Mouse (Mus musculus): ENCODE results near the gene Atp6v0e2. TPM values are rescaled to one million over a fixed set of nuclear protein-coding genes. Genes with fewer than 3 reads are reported as not detected.
A peak's percentile ranks its signal among the peaks of the same experiment; 100 is the strongest.

Gene Atp6v0e2
- polyA plus RNA-seq, 1 experiment from 2014 or later = 20.0 TPM

DNA sequence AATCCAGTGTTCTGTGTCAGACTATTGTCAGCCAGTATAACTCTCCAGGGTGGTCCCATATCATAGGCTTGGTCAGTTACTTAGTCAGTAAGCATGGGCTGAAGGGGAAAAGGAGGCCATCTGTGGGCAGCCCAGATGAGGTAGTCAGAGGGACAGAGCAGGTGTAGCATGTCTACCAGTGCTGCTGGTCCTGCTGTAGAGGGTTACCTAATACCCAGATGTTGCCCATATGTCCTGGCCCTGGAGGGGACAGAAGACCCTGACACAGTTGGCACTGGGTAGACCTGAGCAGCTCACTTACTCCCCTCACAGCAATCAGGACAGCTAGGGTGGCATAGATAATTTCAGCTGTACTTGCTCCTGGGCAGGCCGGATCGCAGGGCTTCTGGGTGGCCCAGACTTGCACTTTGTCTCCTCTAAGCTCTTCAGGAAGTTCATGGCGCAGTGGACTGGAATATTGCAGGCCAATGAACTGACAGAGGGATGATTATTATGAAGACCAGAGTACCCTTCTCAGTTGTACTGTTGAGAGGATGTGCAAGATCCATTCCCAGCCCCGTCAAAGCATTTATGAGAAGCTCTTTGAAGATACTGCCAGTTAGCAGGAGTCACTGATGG is 28.4 kb downstream of the Atp6v0e2 start:
- WGBS = 73% methylated on average over 4 of the region's 4 CpGs
- no peaks in the 10 kb centered on the region for H3K36me3 ChIP-seq (ENCODE audit: control insufficient read depth, insufficient read depth)
- no peaks in the 10 kb centered on the region for H3K27me3 ChIP-seq (ENCODE audit: control insufficient read depth, insufficient read depth, low read length)
- H3K9me3 ChIP-seq (replicated peaks; ENCODE audit: control insufficient read depth, low read length) = no peaks in the 10 kb centered on the region
- H3K27ac ChIP-seq (ENCODE audit: low read length) = peak overlapping the region; percentile 43
- ATAC-seq (replicated peaks; ENCODE audit: extremely low read depth, insufficient read depth, low FRiP score) = no peak
- no peak overlapping the region for H3K4me2 ChIP-seq (ENCODE audit: low read depth, low read length)
- no peak overlapping the region for H3K9ac ChIP-seq (ENCODE audit: low read length)
- no peak overlapping the region for H3K4me3 ChIP-seq (ENCODE audit: low read length)
- H3K4me1 ChIP-seq (ENCODE audit: control insufficient read depth, insufficient read depth, low read length) = peaks cover 34% of the 10 kb centered on the region

- Histone ChIP-seq H3K4me3 (ENCODE audit: low read length) (no peak overlapping the region), H3K36me3 (ENCODE audit: control insufficient read depth, insufficient read depth) (no peaks in the 10 kb centered on the region), H3K4me1 (ENCODE audit: control insufficient read depth, insufficient read depth, low read length) (peaks cover 34% of the 10 kb centered on the region), H3K27ac (ENCODE audit: low read length) (peak overlapping the region; percentile 43), H3K9me3 (replicated peaks; ENCODE audit: control insufficient read depth, low read length) (no peaks in the 10 kb centered on the region), H3K27me3 (ENCODE audit: control insufficient read depth, insufficient read depth, low read length) (no peaks in the 10 kb centered on the region), H3K9ac (ENCODE audit: low read length) (no peak overlapping the region), H3K4me2 (ENCODE audit: low read depth, low read length) (no peak overlapping the region)
- ATAC-seq (replicated peaks; ENCODE audit: extremely low read depth, insufficient read depth, low FRiP score) = peak; percentile 53
- 6% methylated on average over 5 of the region's 5 CpGs for WGBS
Measured at GRCm38 (mm10) chr6:48566312-48566711, 28.9 kb downstream of the Atp6v0e2 start.

DNA sequence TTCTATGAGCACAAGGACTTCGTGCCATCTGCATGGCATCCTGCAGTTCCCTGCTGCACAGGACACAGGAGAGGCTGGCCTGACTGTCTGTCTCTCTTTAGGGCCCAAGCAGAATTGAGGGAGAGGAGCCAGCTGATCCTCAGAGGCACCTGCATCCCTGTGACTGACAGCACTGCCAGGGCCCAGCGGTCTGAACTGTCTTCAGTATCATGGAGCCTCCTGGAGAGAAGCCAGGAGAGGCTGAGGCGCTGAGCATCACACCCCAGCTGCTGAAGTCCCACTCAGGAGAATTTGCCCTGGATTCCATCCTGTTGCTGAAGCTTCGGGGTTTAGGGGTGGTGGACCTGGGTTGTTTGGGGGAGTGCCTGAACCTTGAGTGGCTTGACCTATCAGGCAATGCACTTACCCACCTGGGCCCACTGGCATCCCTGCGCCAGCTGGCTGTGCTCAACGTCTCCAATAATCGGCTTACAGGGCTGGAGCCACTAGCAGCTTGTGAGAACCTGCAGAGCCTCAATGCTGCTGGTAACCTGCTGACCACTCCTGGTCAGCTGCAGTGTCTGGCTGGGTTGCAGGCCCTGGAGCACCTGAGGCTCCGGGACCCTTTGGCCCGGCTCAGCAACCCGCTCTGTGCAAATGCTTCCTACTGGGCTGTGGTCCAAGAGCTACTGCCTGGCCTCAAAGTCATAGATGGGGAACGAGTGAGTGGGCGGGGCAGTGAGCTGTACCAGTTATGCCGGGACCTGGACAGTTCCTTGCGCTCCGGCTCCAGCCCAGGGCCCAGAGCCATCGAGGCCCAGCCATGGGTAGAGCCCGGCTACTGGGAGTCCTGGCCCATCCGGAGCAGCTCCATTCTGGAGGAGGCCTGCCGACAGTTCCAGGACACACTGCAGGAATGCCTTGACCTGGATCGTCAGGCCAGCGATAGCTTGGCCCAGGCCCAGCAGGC is 30.9 kb downstream of the Atp6v0e2 start:
- peaks cover 43% of the 10 kb centered on the region for H3K4me1 ChIP-seq (ENCODE audit: control insufficient read depth, insufficient read depth, low read length)
- peak overlapping the region; percentile 59 for H3K4me2 ChIP-seq (ENCODE audit: low read depth, low read length)
- H3K27ac ChIP-seq (ENCODE audit: low read length) = peak overlapping the region; percentile 84
- H3K4me3 ChIP-seq (ENCODE audit: low read length) = peak overlapping the region; percentile 30
- H3K36me3 ChIP-seq (ENCODE audit: control insufficient read depth, insufficient read depth) = no peaks in the 10 kb centered on the region
- WGBS = 28% methylated on average over 21 of the region's 21 CpGs
- H3K9me3 ChIP-seq (replicated peaks; ENCODE audit: control insufficient read depth, low read length) = no peaks in the 10 kb centered on the region
- peak; percentile 79 for ATAC-seq (replicated peaks; ENCODE audit: extremely low read depth, insufficient read depth, low FRiP score)
- peak overlapping the region; percentile 64 for H3K9ac ChIP-seq (ENCODE audit: low read length)
- H3K27me3 ChIP-seq (ENCODE audit: control insufficient read depth, insufficient read depth, low read length) = no peaks in the 10 kb centered on the region

DNA sequence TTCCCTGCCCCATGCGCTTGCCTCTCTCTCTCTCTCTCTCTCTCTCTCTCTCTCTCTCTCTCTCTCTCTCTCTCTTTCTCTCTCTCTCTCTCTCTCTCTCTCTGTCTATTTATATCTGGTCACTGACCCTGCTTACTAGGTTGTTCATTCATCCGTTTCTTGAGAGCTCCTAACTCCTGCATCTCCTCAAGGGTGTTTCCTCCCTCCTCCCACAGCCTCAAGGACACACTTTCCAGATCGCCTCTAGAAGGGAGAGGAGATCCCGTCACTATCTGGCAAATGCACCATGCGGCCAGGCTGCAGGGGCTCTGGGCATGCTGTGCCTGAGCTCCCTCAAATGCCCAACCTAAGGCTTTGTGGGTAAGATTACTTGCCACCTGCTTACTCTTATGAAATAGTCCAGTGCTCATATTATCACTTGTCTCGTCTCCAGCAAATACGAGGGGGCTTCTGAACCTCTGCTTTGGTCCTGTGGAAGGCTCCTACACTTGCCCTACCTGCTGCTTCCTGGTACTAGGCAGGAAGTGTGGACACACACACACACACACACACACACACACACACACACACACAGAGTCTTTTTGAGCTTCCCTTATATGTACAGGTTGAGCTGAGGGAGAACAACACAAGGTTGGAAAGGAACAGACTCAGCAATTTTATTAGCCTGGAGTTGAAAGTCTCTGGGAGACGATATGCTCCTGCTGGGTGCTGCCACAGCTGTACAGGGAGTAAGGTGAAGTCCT is 31.8 kb downstream of the Atp6v0e2 start:
- Histone ChIP-seq H3K4me1 (ENCODE audit: control insufficient read depth, insufficient read depth, low read length) (peaks cover 44% of the 10 kb centered on the region), H3K27ac (ENCODE audit: low read length) (peak overlapping the region; percentile 84), H3K36me3 (ENCODE audit: control insufficient read depth, insufficient read depth) (no peaks in the 10 kb centered on the region), H3K27me3 (ENCODE audit: control insufficient read depth, insufficient read depth, low read length) (no peaks in the 10 kb centered on the region), H3K9me3 (replicated peaks; ENCODE audit: control insufficient read depth, low read length) (no peaks in the 10 kb centered on the region), H3K4me2 (ENCODE audit: low read depth, low read length) (peak overlapping the region; percentile 59), H3K9ac (ENCODE audit: low read length) (peak overlapping the region; percentile 64), H3K4me3 (ENCODE audit: low read length) (peak overlapping the region; percentile 30; the same call in 1 of the 2 replicates)
- 0 out of 2 replicates have a peak, but pooled peaks have one; percentile 2 for ATAC-seq (replicated peaks; ENCODE audit: extremely low read depth, insufficient read depth, low FRiP score)
- WGBS = 34% methylated on average over 8 of the region's 8 CpGs

DNA sequence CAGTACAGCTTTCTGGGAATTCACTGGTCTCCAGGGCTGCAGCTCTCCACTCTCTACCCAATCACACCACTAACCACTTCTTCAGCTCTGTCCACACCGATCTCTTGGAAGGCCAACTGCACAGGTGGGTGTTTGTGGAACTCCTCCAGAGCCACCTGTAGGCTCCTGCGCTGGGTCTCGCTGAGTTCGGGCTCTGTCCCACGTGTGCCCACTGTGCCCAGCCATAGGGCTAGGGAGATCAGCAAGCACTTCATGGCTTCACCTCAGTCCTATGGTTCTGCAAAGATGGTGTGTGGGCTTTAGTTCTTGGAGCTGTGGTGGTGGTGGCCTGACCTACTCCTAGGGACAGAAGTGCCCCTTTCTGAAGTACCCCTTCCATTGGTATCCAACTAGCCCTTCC is 34.6 kb downstream of the Atp6v0e2 start:
- Histone ChIP-seq H3K4me3 (ENCODE audit: low read length) (peak overlapping the region; percentile 27), H3K36me3 (ENCODE audit: control insufficient read depth, insufficient read depth) (no peaks in the 10 kb centered on the region), H3K9me3 (replicated peaks; ENCODE audit: control insufficient read depth, low read length) (no peaks in the 10 kb centered on the region), H3K27me3 (ENCODE audit: control insufficient read depth, insufficient read depth, low read length) (no peaks in the 10 kb centered on the region), H3K27ac (ENCODE audit: low read length) (peak overlapping the region; percentile 79), H3K4me2 (ENCODE audit: low read depth, low read length) (peak overlapping the region; percentile 44), H3K4me1 (ENCODE audit: control insufficient read depth, insufficient read depth, low read length) (peaks cover 31% of the 10 kb centered on the region), H3K9ac (ENCODE audit: low read length) (peak overlapping the region; percentile 60; the same call in 1 of the 2 replicates)
- 85% methylated on average over 5 of the region's 5 CpGs for WGBS
- ATAC-seq (replicated peaks; ENCODE audit: extremely low read depth, insufficient read depth, low FRiP score) = no peak

DNA sequence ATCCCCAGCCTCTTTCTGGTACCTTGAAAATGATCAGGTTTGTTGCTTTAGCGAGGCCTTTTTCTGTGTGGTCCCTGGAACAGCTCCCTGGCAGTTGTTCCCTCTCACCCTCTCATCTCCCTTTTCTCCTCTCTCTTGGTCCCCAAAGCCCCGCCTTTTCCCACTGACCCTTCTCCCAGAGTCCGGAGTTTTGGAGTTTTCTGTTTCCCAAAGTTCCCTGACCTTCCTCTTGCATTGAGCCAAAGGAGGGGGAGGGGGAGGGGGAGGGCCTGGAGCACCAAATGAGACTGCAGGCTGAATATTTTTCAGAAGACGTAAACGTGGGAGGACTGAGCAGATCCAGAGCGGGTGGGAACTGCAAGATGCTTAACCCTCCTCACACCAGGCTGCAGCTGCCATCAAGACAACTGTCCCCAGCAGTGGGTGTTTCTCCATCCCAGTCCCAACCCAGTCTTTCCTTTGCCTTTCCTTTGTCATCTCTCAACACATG is 35.2 kb downstream of the Atp6v0e2 start, which contains the start of gene Rarres2:
TSS of gene Rarres2 (minus strand) at position 218 of the 490 bp plus-strand sequence.
- Histone ChIP-seq H3K4me3 (ENCODE audit: low read length) (peak within 1 kb of the TSS; percentile 27), H3K27ac (ENCODE audit: low read length) (peak within 1 kb of the TSS; percentile 79), H3K27me3 (ENCODE audit: control insufficient read depth, insufficient read depth, low read length) (no peaks in the 10 kb centered on the region), H3K4me1 (ENCODE audit: control insufficient read depth, insufficient read depth, low read length) (peaks cover 30% of the 10 kb centered on the region), H3K9ac (ENCODE audit: low read length) (peak within 1 kb of the TSS; percentile 60), H3K36me3 (ENCODE audit: control insufficient read depth, insufficient read depth) (no peaks in the 10 kb centered on the region), H3K9me3 (replicated peaks; ENCODE audit: control insufficient read depth, low read length) (no peaks in the 10 kb centered on the region), H3K4me2 (ENCODE audit: low read depth, low read length) (peak within 1 kb of the TSS; percentile 44)
- WGBS = 23% methylated on average over 6 of the region's 6 CpGs
- ATAC-seq (replicated peaks; ENCODE audit: extremely low read depth, insufficient read depth, low FRiP score) = peak; percentile 26; the same call in 1 of the 2 replicates

- Histone ChIP-seq H3K27me3 (ENCODE audit: control insufficient read depth, insufficient read depth, low read length) (no peaks in the 10 kb centered on the region), H3K27ac (ENCODE audit: low read length) (peak overlapping the region; percentile 78), H3K36me3 (ENCODE audit: control insufficient read depth, insufficient read depth) (no peaks in the 10 kb centered on the region), H3K9ac (ENCODE audit: low read length) (no peak overlapping the region; the same call in 1 of the 2 replicates), H3K4me2 (ENCODE audit: low read depth, low read length) (peak overlapping the region; percentile 44; the same call in 1 of the 2 replicates), H3K4me1 (ENCODE audit: control insufficient read depth, insufficient read depth, low read length) (peaks cover 23% of the 10 kb centered on the region), H3K4me3 (ENCODE audit: low read length) (no peak overlapping the region), H3K9me3 (replicated peaks; ENCODE audit: control insufficient read depth, low read length) (no peaks in the 10 kb centered on the region)
- WGBS = 34% methylated on average over 10 of the region's 10 CpGs
- no peak for ATAC-seq (replicated peaks; ENCODE audit: extremely low read depth, insufficient read depth, low FRiP score)
Measured at GRCm38 (mm10) chr6:48573280-48573679, 35.9 kb downstream of the Atp6v0e2 start.

DNA sequence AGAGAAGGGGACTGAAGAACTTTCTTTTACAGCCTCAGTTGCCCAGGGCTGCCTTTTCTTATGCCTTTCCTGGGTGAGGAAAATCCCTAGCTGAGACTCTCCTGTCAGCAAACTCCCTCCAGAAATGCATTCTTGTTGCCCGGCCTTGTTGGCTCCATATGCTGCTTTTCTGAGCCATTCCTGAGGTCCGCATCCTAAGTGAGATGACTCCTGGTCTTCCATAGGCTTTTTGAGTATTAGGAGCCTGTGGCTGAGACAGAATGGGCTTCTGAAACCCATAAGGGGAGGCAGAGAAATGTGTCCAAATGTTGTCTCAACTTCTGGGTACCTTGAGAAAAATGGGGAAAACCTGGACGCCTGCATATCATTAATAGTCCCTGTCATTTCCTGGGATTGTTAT is 36.6 kb downstream of the Atp6v0e2 start:
- Histone ChIP-seq H3K27me3 (ENCODE audit: control insufficient read depth, insufficient read depth, low read length) (no peaks in the 10 kb centered on the region), H3K27ac (ENCODE audit: low read length) (peak overlapping the region; percentile 66), H3K36me3 (ENCODE audit: control insufficient read depth, insufficient read depth) (no peaks in the 10 kb centered on the region), H3K4me1 (ENCODE audit: control insufficient read depth, insufficient read depth, low read length) (peaks cover 18% of the 10 kb centered on the region), H3K9me3 (replicated peaks; ENCODE audit: control insufficient read depth, low read length) (no peaks in the 10 kb centered on the region), H3K4me3 (ENCODE audit: low read length) (no peak overlapping the region), H3K9ac (ENCODE audit: low read length) (no peak overlapping the region), H3K4me2 (ENCODE audit: low read depth, low read length) (no peak overlapping the region)
- 59% methylated on average over 3 of the region's 3 CpGs for WGBS
- ATAC-seq (replicated peaks; ENCODE audit: extremely low read depth, insufficient read depth, low FRiP score) = no peak

Measured in heart, embryonic 16.5 days (tissue).